Mouse (Mus musculus): Measurements from ENCODE around the gene Ece2.

Ece2 gene

GRCm38 (mm10) chr16:20629731-20630634 lies at the start of gene Ece2:
Gene Ece2, plus strand, starts transcription at chr16:20629828.
- H3K27me3 ChIP-seq (ENCODE audit: insufficient read depth, low read length), result peaks cover 35% of the 10 kb centered on the region
- no peak for TF ChIP-seq NANOG (IDR thresholded peaks at IDR 0.05; ENCODE audit: borderline replicate concordance, low read length)
- TF ChIP-seq POU5F1 (IDR thresholded peaks at IDR 0.05; ENCODE audit: borderline replicate concordance, low read length), result no peak
- TF ChIP-seq CTCF (conservative IDR thresholded peaks at IDR 0.05; ENCODE audit: low read length), result no peak

DNA sequence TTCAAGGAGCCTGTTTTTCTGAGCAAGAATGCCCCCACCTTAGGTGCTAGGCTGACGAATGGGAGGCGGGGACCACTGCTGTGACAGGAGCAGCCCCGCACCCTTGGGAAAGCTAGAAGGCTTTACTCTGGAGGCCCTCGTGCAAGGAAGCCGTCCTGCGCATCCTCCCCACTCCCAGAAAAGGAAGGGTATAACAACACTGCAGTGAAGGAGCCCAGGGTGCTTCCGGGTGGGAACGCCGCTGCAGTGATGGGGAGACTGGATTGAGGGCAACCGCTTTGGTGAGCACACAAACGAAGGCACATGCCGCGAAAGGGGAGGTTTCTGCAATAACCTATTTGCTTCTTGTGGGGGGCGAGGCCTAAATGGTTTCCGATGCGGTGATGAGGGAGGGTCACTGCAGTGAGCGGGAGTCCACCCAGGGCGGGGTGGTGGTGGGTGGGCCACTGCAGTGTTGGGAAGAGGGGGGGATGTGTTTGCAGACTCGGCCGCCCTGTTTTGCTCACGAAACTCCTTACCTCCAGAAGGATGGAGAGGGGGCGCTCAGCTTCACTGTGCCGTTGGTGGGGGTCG lies 40.2 kb upstream of the Ece2 start, which contains the start of gene Vwa5b2:
Gene Vwa5b2, plus strand, starts transcription at position 106 of the 573 bp plus-strand sequence.
- Histone ChIP-seq H3K27me3 (ENCODE audit: insufficient read depth, low read length) (peaks cover 66% of the 10 kb centered on the region), H3K4me1 (replicated peaks; ENCODE audit: low read depth, low read length) (peaks cover 24% of the 10 kb centered on the region), H3K36me3 (ENCODE audit: insufficient read depth, low read length) (no peaks in the 10 kb centered on the region), H3K9me3 (ENCODE audit: low read length) (no peaks in the 10 kb centered on the region), H3K4me3 (replicated peaks; ENCODE audit: low read length) (peak within 1 kb of the TSS; percentile 78)
- TF ChIP-seq CTCF (conservative IDR thresholded peaks at IDR 0.05; ENCODE audit: low read length) (no peak), NANOG (IDR thresholded peaks at IDR 0.05; ENCODE audit: borderline replicate concordance, low read length) (no peak), POU5F1 (IDR thresholded peaks at IDR 0.05; ENCODE audit: borderline replicate concordance, low read length) (no peak)

More at GRCm38 (mm10) chr16:20629731-20630634, at the start of gene Ece2:
- no peaks in the 10 kb centered on the region for H3K9me3 ChIP-seq (ENCODE audit: low read length)
- peaks cover 21% of the 10 kb centered on the region for H3K36me3 ChIP-seq (ENCODE audit: insufficient read depth, low read length)
- peaks cover 28% of the 10 kb centered on the region for H3K4me1 ChIP-seq (replicated peaks; ENCODE audit: low read depth, low read length)
- H3K4me3 ChIP-seq (replicated peaks; ENCODE audit: low read length), result peak within 1 kb of the TSS; percentile 80

- Histone ChIP-seq H3K4me1 (replicated peaks; ENCODE audit: low read depth, low read length) (peaks cover 24% of the 10 kb centered on the region), H3K9me3 (ENCODE audit: low read length) (no peaks in the 10 kb centered on the region)
These were observed 39.5 kb upstream of the Ece2 start for GRCm38 (mm10) chr16:20589939-20590679.

DNA sequence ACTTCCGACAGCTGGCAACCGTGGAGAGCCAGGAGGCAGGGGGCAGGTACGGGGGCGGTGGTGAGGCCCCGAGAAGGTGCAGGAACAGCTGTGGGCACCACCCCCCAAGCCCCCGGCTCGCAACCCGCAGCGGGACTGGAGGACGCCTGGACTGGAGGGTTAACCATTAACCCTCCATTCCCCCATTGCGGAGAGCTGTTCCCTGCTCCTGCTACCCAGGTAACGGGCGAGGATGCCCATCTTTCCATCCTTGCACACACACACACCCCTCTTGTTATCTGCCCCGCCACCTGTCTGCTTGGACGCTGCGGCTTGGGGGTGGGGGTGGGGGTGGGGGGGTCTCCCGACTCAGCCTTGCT lies 39.0 kb upstream of the Ece2 start:
- no peaks in the 10 kb centered on the region for H3K36me3 ChIP-seq (ENCODE audit: insufficient read depth, low read length)
- TF ChIP-seq CTCF (conservative IDR thresholded peaks at IDR 0.05; ENCODE audit: low read length) (no peak), POU5F1 (IDR thresholded peaks at IDR 0.05; ENCODE audit: borderline replicate concordance, low read length) (no peak), NANOG (IDR thresholded peaks at IDR 0.05; ENCODE audit: borderline replicate concordance, low read length) (no peak)
- H3K4me1 ChIP-seq (replicated peaks; ENCODE audit: low read depth, low read length), result peaks cover 24% of the 10 kb centered on the region
- peak overlapping the region; percentile 78 for H3K4me3 ChIP-seq (replicated peaks; ENCODE audit: low read length)
- H3K9me3 ChIP-seq (ENCODE audit: low read length), result no peaks in the 10 kb centered on the region
- peaks cover 77% of the 10 kb centered on the region for H3K27me3 ChIP-seq (ENCODE audit: insufficient read depth, low read length)

More at GRCm38 (mm10) chr16:20589939-20590679, 39.5 kb upstream of the Ece2 start:
- Histone ChIP-seq H3K36me3 (ENCODE audit: insufficient read depth, low read length) (no peaks in the 10 kb centered on the region), H3K4me3 (replicated peaks; ENCODE audit: low read length) (peak overlapping the region; percentile 78), H3K27me3 (ENCODE audit: insufficient read depth, low read length) (peaks cover 72% of the 10 kb centered on the region)
- no peak for TF ChIP-seq NANOG (IDR thresholded peaks at IDR 0.05; ENCODE audit: borderline replicate concordance, low read length)
- TF ChIP-seq POU5F1 (IDR thresholded peaks at IDR 0.05; ENCODE audit: borderline replicate concordance, low read length), result no peak
- TF ChIP-seq CTCF (conservative IDR thresholded peaks at IDR 0.05; ENCODE audit: low read length), result no peak

DNA sequence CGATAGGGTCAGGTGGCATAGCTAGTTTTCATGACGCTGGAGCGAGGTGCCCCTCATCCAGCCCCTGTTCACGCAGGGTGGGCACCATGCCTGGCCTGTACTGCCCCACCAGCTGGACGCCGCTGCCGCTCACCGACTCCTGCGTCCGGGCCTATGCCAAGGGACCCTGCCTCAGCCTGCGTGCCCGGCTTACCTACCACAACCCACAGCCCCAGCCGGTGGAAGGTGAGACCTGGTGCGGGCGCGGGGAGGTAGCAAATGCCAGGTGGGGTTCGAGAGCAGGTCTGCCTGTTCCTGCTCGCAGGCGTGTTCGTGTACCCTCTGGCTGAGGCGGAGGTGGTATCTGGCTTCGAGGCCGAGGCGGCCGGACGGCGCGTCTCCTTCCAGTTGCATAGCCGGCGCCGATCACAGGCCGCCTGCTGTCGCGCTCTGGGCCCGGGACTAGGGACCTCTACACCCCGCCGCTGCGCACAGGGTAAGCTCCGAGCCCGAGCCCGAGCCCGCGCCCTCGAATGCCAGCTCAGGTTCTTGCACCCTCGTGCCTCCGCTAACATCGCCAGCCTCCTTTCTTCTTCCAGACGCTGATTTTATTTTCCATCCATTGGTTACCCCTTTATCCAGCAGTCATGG lies 38.4 kb upstream of the Ece2 start:
- H3K4me1 ChIP-seq (replicated peaks; ENCODE audit: low read depth, low read length), result peaks cover 24% of the 10 kb centered on the region
- peaks cover 83% of the 10 kb centered on the region for H3K27me3 ChIP-seq (ENCODE audit: insufficient read depth, low read length)
- H3K9me3 ChIP-seq (ENCODE audit: low read length), result no peaks in the 10 kb centered on the region
- TF ChIP-seq NANOG (IDR thresholded peaks at IDR 0.05; ENCODE audit: borderline replicate concordance, low read length) (no peak), CTCF (conservative IDR thresholded peaks at IDR 0.05; ENCODE audit: low read length) (no peak), POU5F1 (IDR thresholded peaks at IDR 0.05; ENCODE audit: borderline replicate concordance, low read length) (no peak)
- peak overlapping the region; percentile 67 for H3K4me3 ChIP-seq (replicated peaks; ENCODE audit: low read length)
- H3K36me3 ChIP-seq (ENCODE audit: insufficient read depth, low read length), result no peaks in the 10 kb centered on the region

DNA sequence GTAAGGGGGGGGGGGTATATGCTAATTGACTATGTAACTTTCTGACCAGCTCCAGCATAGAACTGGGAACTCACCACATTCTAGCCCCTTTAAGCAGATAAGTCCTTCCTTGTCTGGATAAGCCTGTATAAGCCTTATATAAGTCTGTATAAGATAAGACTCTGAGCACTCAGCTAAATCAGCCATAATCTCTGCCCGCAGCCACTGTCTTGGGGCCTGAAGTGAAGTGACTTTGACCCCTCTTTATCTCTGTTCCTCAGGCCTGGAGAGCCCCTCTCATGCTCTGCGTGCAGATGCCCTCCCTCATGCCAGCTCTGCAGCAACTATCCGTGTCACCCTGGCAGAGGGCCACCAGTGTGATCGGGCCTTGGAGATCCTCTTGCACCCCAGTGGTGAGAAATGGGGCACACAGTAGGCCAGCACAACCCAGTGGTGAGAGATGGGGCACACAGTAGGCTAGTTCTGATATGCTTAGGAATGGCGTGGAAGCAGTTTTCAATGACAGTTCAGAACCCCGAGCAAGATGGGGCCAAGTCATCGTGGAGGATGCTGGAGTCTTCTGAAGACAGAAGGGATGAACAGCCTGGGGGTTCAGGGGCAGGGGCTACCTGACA lies 34.5 kb upstream of the Ece2 start:
- Histone ChIP-seq H3K27me3 (ENCODE audit: insufficient read depth, low read length) (peaks cover 79% of the 10 kb centered on the region), H3K4me3 (replicated peaks; ENCODE audit: low read length) (no peak overlapping the region), H3K4me1 (replicated peaks; ENCODE audit: low read depth, low read length) (peaks cover 16% of the 10 kb centered on the region), H3K9me3 (ENCODE audit: low read length) (no peaks in the 10 kb centered on the region), H3K36me3 (ENCODE audit: insufficient read depth, low read length) (no peaks in the 10 kb centered on the region)
- no peak for TF ChIP-seq CTCF (conservative IDR thresholded peaks at IDR 0.05; ENCODE audit: low read length)
- TF ChIP-seq NANOG (IDR thresholded peaks at IDR 0.05; ENCODE audit: borderline replicate concordance, low read length), result no peak
- no peak for TF ChIP-seq POU5F1 (IDR thresholded peaks at IDR 0.05; ENCODE audit: borderline replicate concordance, low read length)

DNA sequence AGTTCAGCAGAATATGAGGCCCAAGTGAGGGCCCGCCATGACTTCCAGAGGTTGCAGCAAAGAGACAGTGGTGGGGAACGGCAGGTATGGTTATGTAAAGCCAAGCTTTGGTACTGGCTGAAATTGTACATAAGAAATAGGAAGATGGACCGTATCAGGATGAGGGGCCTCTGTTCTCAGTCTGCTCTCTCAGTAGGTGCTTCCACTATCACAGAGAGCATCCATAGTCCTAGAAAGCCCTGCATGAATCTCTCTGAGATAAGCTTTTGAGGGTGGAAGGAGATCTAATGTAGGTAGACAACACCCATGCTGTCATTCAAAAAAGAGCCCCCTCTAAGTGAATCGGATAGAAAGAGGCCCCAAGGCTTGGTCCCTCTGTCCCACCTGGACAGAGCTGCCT lies 33.9 kb upstream of the Ece2 start:
- Histone ChIP-seq H3K27me3 (ENCODE audit: insufficient read depth, low read length) (peaks cover 73% of the 10 kb centered on the region), H3K9me3 (ENCODE audit: low read length) (no peaks in the 10 kb centered on the region)

More for the DNA sequence above, 33.9 kb upstream of the Ece2 start:
- Histone ChIP-seq H3K36me3 (ENCODE audit: insufficient read depth, low read length) (no peaks in the 10 kb centered on the region), H3K4me1 (replicated peaks; ENCODE audit: low read depth, low read length) (peaks cover 13% of the 10 kb centered on the region), H3K4me3 (replicated peaks; ENCODE audit: low read length) (no peak overlapping the region)
- TF ChIP-seq NANOG (IDR thresholded peaks at IDR 0.05; ENCODE audit: borderline replicate concordance, low read length) (no peak), CTCF (conservative IDR thresholded peaks at IDR 0.05; ENCODE audit: low read length) (no peak), POU5F1 (IDR thresholded peaks at IDR 0.05; ENCODE audit: borderline replicate concordance, low read length) (no peak)

Measured in E14TG2a.4 (cell line).